Mouse (Mus musculus) kidney, postnatal 4 days (tissue): Measurements from ENCODE around the gene Tlr9.
A peak's percentile ranks its signal among the peaks of the same experiment; 100 is the strongest.

ENCODE experiments used
- DNase-seq, 2 experiments: peaks; one replicate each; pipeline ENCODE4 v3.0.0; 2021; ENCODE audit warnings: mixed read lengths in 2 of 2

Tlr9 gene

DNA sequence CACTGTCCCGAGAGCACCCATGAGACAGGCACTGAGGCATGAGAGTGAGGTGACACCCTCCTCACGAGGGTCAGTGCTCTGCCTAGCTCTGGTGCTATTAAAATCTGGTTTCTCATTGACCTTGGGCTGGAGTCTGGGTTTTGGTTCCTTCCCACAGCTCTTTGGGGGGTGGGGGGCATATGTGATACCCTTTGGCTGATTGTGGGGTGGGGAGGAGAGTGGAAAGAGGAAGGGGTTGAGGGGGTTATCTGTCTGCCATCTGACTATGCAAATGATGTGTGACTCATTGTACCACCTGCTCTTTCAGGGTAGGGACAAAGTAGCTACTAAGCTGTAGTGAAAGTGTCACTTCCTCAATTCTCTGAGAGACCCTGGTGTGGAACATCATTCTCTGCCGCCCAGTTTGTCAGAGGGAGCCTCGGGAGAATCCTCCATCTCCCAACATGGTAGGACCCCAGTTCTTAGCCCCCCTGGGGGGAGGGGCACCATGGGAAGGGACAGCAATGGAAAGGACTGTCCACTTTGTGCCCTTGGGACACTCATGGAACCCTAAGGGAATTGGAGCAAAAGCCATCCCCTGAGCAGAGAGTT is at the start of gene Tlr9:
Gene Tlr9, plus strand, starts transcription at position 338 of the 591 bp plus-strand sequence.
- DNase-seq: no peak

DNA sequence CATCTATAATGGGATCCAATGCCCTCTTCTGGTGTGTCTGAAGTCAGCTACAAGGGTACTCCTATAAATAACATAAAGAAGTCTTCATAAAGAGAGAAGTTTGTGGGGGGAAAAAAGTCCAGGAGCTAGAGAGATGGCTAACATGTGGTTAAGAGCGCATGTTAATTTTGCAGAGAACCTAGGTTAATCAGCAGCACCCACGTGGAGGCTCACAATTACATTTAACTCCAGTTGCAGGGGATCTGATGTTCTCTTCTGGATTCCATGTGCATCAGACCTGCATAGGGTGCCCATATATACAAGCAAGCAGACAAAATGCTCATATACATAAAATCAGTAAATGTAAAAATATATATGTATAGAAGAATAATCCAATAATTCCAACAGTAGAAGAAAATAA is 49.0 kb upstream of the Tlr9 start:
- DNase-seq: no peak

DNA sequence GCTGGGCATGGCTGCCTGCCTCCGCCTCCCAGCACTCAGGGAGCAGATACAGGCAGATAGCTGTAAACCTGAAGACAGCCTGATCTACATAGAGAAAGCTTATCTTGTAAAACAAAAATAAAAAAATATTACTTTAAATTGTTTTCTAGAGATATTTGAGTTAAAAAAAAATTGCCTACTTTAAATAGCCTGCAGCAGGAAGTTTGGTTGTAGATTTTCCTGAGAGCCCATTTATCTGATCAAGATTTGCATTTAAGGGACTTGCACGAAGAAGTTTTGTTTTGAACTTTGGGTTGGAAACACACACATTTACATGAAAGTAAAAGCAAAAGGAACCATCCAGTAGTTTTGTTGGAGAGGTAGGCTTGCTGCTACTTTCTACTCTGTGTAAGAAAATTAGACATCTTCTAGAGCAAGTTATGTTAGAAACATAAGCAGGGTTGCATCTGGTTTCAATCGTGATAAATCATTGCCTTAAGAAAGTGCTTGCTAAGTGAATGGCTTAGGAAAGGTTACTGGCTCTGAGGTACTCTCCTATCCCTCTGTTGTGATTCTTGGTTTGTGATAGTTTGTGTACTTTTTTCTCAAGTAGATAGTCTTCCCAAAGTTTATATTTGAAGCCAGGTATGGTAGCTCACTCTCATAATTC is 46.7 kb upstream of the Tlr9 start:
- no peak for DNase-seq

DNA sequence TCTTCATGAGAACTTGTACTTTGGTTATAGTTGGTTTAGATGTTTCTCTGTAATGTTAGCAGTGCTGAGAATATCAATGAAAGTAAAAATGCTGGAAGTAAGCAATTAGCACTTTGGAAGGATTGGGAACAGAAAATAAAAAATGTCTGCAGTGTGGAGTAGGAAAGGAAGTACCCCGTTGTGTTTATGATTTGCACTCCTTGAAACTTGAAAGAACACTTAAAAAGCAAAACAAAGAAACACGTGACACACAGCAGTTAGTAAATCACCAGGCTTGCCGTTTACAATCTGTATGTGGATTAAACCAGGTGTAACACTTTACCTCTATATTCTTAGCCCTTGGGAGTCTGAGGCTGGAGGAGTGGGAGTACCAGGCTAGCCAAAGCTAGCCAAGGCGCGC is 45.6 kb upstream of the Tlr9 start:
- DNase-seq: no peak

DNA sequence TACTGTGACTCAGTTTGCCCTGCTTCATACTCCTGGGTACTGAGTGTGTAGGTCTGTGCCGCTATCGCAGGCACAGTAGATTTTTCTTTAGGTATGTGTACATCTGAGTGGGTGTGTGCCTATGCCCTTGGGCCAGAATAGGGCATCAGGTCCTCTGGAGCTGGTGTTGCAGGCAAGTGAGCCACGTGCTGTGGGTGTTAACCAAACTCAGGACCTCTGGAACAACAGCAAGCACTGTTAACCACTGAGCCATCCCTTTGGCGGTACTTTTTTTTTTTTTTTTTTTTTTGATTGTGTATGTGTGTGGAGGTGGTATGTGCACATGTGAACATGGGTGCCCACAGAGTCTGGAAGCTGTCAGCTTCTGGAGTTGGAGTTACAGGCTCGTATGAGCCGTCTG is 44.6 kb upstream of the Tlr9 start:
- no peak for DNase-seq

DNA sequence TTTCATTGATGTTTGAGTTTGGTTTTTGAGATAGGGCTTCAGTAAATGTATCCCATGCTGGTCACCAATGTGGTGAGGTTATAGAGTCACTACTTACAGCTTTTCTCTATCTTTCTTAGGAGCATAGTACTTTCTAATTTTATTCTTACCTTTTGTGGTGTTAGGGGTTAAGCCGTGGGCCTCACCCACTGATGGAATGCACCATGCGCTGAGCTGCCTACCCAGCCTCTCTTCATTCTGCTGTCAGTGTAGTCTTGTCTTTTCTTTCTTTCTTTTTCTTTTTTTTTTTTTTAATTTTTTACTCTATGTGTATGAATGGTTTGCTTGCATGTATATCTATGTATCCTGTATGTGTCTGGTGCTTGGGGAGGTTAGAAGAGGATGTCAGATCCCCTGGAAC is 42.9 kb upstream of the Tlr9 start:
- DNase-seq: no peak

DNA sequence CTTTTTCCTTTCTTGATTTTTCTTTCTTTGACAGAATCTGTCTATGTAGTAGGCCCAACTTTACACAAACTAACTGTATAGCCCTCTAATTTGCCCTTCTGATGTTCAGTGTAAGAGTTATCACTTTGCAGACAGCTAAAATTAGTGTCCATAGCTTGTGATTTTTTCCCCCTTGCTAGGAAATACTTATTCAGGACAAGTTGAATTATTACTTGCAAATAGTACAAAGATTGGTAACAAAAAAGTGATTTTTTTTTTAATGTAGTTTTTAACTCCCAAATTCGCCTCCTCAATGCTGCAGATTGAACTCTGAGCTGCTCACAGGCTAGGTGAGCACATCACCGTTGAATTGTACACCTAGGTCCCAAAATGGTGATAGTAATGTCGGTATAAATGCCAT is 42.4 kb upstream of the Tlr9 start:
- no peak for DNase-seq

DNA sequence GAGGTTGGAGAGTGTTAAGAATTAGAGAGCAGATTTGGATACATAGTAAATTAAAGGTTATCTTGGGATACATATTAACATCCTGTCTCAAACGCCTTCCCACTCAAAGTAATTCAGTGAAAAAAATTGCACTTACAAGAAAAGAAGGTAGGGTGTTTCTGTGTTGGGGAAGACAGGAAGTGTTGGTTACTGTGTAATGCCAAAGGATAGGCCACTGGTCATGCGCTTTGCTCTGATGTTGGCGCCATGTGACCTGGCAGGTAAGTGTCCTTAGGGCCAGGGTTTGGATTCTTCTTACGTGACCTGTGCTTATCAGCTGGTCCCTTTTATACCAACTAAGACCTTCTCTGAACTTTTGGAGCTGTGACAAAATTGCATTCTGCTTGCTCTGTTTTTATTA is 40.3 kb upstream of the Tlr9 start:
- no peak for DNase-seq

DNA sequence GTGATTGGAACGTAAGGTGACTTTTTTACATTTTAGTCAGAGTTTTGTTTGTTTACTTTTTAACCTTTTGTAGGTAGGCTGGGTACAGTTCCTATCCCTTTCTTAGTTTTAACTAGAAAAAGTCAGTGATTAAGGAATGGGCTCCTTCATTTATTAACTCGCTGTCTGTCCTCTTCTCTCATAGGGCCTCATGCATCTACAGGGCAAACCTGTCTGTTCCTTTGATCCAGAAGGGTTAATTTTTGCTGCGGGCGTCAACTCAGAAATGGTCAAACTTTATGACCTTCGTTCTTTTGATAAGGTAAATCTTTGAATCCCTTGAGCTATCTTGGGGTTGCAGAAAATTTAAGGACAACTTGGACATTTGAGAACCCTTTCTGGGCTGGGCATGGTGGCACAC is 38.4 kb upstream of the Tlr9 start:
- DNase-seq: no peak

DNA sequence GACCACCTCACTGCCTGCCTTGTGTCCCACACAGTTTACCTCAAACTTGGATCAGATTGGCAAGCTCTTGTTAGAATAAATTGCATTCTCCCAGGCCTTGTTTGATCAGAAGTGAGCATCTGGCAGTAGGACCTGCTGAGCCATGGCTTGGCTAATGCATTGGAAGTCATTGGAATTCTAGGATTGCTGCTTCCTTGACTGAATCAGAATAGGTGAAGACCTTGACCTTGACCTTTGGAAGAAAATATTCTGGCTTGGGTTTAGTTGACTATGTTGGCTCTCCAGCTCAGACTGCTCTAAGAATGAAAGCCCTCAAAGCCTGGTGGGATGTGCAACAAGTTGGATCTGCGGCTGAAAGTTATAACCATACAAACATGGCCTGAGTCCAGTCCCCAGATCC is 31.0 kb upstream of the Tlr9 start:
- no peak for DNase-seq

DNA sequence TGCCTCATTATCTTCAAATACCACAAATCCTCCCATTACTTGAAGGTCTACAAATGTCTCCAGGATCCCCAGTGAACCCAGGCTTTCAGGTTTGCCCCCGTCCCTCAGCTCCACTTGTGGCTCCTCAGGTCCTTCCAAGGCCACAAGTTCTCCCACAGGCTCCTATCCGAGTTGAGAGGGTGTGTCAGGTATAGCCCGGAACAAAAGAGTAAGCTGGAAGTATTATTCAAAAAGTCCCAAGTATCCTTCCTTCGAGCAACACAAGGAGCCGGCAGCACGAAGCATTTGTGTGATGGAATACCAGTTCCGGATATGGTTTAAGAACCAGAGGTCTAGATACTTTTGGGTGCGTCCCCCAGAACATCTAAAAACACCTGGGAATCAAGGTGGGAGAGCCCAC is 30.4 kb upstream of the Tlr9 start:
- no peak for DNase-seq

DNA sequence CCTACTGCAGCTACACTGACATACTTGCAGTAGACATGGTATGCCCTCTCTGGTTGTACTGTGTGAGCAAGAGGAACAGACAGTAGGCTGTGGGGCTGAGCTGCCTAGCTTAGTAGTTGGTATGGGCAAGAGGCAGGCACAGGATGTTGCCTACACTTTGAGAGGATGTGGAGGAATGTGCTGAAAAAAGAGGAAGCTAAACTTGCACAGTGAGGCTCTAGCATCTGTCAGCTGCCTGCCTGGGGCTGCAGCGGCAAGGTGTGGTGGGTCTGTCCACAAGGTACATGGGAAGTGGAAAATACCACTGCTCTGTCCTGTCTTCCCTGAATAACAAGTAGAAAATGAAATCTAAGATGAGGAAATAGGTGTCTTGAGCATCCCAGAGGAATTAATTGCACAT is 29.4 kb upstream of the Tlr9 start:
- DNase-seq: no peak

DNA sequence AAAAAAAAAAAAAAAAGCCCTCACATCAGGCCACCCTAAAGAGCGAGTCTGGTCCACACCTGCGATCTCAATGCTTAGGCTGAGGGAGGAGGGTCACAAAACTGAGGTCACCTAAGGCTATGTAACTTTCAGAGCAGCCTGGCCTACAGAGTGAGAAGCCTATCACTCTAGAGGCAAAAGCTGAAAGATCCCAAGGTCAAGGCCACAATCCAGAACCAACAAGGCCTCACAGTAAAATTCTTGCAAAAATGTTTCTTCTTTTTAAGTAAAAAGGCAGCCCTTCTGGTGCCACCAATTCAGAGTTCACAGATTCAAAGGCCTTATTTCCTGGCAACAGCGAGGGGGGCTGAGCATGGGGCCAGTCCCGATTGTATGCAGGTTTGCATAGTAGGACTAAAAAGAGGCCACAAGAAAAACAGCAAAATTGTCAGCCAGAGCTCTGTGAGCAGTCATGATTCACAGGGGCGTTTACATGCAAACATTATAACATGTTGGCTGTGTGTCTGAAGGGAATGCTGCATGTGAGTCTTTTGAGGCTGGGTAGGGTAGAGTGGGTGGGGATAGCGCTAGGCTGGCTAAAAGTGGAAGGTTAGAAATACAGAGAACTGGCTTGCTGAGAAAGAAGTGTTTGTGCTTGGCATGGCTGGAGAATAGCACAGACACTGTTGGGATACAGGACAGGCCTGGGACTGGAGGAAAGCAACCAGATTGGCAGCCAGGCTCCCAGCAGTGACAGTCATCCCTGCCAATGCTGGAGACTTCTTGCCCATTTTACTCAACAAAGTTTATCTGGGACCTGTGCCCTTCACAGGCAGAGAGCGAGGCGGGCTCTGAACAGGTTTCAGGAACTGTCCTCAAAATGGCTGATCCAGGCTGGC is 28.2 kb upstream of the Tlr9 start:
- DNase-seq: no peak

DNA sequence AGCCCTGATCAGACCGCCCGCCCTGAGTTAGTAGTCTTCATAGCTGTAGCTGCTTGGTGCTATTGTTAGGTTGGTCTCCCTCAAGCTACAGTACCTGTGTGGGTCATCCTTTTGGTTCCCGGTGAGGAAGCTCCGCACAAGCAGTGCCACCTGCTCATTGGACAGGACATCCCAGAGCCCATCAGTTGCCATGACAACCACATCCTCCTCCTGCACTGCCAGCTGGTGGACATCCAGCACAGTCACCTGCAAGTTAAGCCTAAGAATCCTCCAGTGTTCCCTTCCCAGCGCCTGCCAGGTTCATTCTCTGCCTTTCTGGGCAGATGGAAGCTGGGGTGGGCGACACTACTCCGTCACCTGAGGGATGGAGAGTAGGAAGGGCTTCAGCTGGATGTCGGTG is 26.7 kb upstream of the Tlr9 start:
- no peak for DNase-seq

DNA sequence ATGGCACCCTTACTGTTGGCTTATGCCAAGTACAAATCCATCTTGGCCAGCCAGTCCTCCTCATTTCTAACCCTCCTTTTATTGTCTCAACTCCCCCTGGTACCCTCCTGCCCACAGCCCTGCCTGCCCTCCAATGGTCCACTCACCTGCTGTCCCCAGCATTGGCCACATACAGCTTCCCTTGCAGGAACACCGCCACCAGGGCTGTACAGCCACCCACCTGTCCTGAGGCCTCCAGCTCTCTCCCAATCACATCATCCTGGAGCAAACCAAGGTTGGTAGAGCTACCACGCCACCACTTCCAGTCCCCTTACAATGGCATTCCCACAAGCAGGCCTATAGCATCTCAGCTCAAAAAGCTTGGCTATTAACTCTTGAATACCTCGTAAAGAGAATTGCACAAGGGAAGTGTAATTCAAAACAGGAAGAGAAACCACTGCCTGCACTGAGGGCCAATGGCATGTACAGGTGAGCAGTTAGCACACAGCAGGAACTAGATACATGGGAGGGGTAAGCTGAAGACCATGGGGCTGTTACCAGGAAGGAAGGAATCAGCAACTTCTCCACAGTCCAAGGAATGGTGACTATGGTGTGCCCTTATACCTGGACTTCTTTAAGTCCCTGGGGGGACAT is 25.2 kb upstream of the Tlr9 start:
- DNase-seq: no peak

DNA sequence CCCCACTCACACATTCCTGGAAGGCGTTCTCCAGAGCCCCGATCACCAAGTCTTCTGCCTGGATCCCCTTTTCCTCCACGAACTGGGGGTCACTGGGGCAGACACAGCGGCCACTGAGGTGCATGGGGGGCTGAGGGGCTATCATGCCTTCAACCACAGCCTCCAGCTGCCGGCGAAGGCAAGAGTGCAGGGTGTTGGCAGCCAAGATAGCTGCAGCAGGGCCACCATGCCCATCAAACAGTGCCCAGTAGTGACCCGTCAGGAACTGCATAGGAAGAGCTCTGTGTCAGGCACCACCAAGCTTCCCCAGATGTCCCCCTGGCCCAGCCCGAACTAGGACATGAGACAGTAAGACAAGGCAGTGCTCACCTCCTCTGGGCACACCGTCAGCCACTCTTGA is 24.7 kb upstream of the Tlr9 start:
- DNase-seq: no peak

DNA sequence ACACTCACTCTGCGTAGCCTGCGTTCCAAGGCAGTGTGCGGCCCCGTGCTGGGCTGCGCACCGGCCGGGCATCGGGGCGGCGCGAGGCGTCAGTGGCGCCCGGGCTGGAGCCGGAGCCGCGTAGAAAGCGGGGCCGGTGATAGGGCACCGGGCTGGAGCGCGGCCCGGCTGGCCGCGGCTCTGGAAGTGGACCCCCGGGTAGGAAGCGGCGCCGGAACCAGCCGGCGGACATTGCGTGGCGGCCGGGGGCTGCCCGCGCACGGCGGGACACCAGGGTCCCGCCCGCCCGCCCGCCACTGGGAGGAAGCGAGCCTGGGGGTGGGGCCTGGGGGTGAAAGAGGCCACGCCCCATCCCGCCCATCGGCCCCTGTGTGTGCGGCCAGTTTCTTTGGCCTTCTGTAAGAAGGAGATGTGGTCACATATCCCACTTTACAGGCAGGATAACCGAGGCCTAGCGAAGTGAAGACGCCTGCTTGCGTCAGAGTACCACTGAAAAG is 23.4 kb upstream of the Tlr9 start:
- DNase-seq: peak; percentile 86 to 90

DNA sequence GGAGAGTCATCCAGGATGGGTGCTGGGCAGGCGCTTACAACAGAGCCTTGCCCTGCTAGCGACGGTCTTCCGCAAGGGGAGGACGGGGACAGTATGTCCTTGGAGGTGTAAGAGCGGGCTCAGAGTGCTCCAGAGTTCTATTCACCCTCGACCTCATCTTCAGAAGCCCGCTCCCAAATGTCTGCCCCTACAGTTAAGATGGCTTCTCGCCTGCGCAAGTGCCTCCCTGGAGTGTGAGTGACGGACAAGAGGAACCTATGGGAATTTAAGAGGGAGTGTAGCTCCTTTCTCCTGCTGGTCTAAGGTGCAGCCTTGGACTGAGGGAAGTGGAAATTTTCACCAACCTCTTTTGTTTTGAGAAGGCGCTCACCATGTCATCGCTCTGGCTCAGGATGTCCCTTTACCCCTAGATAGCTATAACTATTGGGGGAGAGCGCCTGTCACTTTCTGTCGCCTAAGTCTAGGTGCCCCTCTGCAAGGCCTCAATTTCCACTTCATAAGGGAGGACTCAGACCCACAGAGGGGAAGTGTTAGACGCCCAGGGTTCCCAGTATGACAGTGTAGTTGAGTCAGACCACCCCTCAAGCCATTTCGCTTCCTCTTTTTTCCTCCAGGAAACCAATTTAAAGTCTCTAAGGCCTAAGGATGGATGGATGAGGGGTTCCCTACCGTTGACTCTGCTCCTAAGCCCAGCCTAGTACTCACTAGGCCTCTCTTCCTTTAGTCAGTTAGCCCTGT is 22.7 kb upstream of the Tlr9 start, which contains the start of gene Ppm1m:
Gene Ppm1m, minus strand, starts transcription at position 212 of the 738 bp plus-strand sequence.
- no peak for DNase-seq

DNA sequence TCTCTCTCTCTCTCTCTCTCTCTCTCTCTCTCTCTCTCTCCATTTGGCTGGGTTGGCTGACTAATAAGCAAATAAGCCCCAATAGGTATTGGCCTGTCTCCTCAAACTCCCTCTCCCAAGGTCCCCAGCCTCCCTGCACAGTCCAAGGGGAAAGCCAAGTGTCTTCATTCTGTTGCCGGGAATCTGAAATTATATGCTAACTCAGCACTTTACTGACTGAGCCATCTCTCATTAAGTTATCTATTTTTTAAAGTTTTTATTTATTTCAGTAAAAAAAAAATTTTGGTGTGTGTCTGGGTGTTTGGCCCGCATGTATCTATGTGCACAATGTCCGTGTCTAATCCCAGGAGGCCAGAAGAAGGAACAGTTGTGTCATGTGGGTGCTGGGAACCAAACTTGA is 20.5 kb upstream of the Tlr9 start:
- no peak for DNase-seq

DNA sequence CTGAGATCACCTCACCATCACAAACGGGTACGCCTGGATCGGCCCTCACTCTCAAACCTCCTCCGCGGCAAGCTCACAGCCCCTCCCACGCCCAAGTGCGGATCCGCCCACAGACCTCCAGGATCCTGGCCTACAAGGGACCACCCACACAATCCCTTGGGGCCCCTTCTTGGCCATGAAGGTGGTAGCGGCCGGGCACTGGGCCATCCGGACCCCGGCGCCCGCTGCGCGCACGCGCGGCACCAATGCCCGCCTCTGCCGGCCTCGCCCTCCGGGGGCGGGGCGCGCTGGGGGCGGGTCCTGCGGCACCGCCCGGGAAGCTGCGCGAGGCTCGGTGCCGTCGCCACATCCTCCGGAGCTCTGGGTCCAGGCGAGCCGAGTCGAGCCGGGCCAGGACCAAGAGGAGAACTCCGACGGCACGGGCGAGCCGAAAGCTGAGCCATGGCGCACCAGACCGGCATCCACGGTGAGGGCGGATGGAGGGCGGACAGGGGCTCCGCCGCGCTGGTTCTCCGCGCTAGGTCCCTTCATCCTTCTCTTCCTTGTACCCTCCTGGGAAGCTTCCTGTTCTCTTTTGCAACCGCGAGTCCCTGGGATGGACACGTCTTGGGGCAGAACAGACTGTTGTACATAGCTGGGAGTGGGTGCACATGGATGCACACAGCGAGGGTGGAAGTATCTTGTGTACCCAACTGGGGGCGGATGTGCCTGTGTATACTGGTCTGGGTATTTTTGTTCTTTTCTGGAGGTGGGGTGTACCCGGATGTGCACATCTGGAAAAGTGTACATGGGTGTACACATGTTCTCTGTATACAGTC is 19.4 kb upstream of the Tlr9 start, which contains the start of gene Twf2:
Gene Twf2, plus strand, starts transcription at position 290 of the 818 bp plus-strand sequence.
- peak; percentile 92 to 95 for DNase-seq

DNA sequence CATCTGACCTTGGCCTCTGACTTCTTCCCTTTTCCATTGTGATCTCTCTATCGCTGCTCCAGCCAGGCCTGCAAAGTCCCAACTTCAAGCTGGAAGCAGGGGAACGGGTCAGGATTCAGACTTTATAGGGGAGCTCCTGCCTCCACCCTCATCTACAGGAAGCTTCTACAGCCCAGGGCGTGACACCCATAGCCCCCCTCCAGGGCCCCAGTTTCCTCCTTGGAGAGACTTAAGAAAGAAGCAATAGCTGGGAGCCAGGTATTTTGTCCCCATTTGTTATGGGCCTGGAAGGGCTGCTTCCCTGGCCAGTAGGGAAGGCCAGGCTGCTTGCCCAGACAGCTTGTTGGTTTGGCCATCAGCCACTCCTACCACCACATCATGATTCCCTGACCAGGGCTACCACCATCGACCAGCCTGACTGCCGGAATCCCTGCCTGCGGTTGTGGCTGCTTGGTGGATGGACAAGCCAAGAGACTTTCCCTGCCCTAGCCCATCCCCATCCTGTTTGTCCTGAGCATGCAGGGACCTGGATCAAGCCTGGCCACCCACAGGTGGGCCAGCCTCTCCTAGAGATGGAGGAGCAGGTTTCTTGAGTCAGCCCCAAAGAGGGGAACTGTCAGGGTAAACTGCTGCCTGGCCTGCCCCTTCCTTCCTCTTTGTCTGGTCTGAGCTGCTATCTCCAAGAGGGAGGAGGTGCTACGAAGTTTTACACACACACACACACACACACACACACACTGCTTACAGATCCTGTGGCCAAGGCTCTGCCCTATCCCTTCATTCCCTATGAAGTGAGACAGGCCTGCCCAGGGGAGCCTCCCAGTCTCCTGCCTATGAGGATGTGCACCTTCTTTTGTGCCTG is 18.2 kb upstream of the Tlr9 start:
- no peak for DNase-seq
